Mouse (Mus musculus) central nervous system, embryonic 11.5 days (tissue): ENCODE measurements around the gene Olfr1306. TPM values are rescaled to one million over a fixed set of nuclear protein-coding genes. Genes with fewer than 3 reads are reported as not detected.

Experiments
- polyA plus RNA-seq: library from polyadenylated mRNA; depleted of rRNA; stranded (reverse); fragments of >200 nt; gene quantifications from 2 replicates; pipeline ENCODE4 v1.2.3, GENCODE M21; 2012; rRNA removed

Olfr1306 gene
- not detected in 2 replicates for polyA plus RNA-seq

GRCm38 (mm10) chr2:111916171-111916570 lies at the start of gene Olfr1306:
Olfr1306 (minus strand) TSS chr2:111916271.

GRCm38 (mm10) chr2:111964844-111965243 lies 48.8 kb upstream of the Olfr1306 start, which contains the start of gene Olfr1308:
Olfr1308 (minus strand) TSS chr2:111964944.

DNA sequence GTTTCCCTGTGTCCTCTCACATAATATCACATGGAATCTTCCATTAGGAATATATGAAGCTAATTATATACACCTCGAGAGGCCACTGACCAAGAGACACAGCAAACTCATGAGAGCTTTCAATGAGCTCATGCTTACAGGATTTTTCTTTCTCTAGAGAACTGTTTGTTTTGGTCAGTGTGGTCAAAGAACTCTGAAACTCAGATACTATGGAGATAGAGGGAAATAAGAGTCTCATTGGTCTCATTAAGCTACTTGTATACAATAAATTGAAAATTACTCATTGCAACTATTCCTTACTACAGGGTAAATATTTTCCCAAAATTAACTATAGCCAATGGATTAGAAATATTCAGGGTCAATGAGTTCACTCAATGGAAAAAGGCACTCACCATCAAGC lies 33.3 kb upstream of the Olfr1306 start, which contains the start of gene Olfr1307:
Gene Olfr1307 (minus strand): TSS at position 101 of the 400 bp plus-strand sequence.

DNA sequence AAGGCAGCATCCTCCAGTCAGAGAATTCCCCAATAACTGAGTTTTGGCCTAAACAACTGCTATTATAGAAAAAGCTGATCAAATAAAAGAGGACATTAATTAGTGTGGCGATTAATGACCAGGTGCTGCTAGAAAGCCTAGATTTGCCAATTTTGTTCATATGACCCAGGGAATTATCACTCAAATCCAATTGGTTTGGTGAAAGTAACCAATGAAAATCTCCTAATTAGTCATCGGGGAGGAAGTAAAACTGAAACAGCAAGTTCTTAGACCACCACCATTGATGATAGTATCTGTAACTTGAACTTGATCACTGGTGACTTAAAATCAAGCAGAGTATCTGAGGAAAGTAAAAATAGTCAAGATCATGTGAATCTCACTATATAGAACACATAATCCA lies 39.0 kb downstream of the Olfr1306 start, which contains the start of gene Olfr1305:
Gene Olfr1305 (minus strand): TSS at position 101 of the 400 bp plus-strand sequence.

Other genes starting within 250 kb of the Olfr1306 start
- gene Olfr1301, start 165.3 kb downstream of the Olfr1306 start, polyA plus RNA-seq = not detected in 2 replicates
- gene Olfr1302, start 138.8 kb downstream of the Olfr1306 start, polyA plus RNA-seq = not detected in 2 replicates
- gene Olfr1303, start 95.9 kb downstream of the Olfr1306 start, polyA plus RNA-seq = not detected in 2 replicates
- gene Olfr1305, start 39.1 kb downstream of the Olfr1306 start, polyA plus RNA-seq = not detected in 2 replicates
- under 0.01 TPM in 1 of 2 replicates, not detected in the other for gene Olfr1307, start 33.2 kb upstream of the Olfr1306 start, polyA plus RNA-seq
- not detected in 2 replicates for gene Olfr1308, start 48.7 kb upstream of the Olfr1306 start, polyA plus RNA-seq
- not detected in 2 replicates for gene Olfr1309, start 74.0 kb upstream of the Olfr1306 start, polyA plus RNA-seq
- gene Olfr1310, start 96.4 kb upstream of the Olfr1306 start, polyA plus RNA-seq = not detected in 2 replicates
- gene Olfr1311, start 108.1 kb upstream of the Olfr1306 start, polyA plus RNA-seq = not detected in 2 replicates
- not detected in 2 replicates for gene Olfr1312, start 134.0 kb upstream of the Olfr1306 start, polyA plus RNA-seq
- gene Olfr1313, start 161.6 kb upstream of the Olfr1306 start, polyA plus RNA-seq = not detected in 2 replicates
- gene Olfr1314, start 180.5 kb upstream of the Olfr1306 start, polyA plus RNA-seq = not detected in 2 replicates
- not detected in 2 replicates for gene Olfr1315-ps1, start 199.2 kb upstream of the Olfr1306 start, polyA plus RNA-seq
- not detected in 2 replicates for gene Olfr1316, start 218.7 kb upstream of the Olfr1306 start, polyA plus RNA-seq
- not detected in 2 replicates for gene Olfr1317, start 224.1 kb upstream of the Olfr1306 start, polyA plus RNA-seq
- not detected in 2 replicates for gene Olfr1318, start 237.9 kb upstream of the Olfr1306 start, polyA plus RNA-seq